Mouse (Mus musculus): ENCODE data around the gene Ice2.

The Ice2 gene

GRCm38 (mm10) chr9:69397760-69398452, at the start of gene Ice2:
Ice2 (plus strand) TSS chr9:69397906.
- peak; percentile 38 for DNase-seq (ENCODE audit: low read depth)

GRCm38 (mm10) chr9:69349537-69349936, 48.2 kb upstream of the Ice2 start:
- no peak for DNase-seq (ENCODE audit: low read depth)

GRCm38 (mm10) chr9:69354228-69354627, 43.5 kb upstream of the Ice2 start:
- no peak for DNase-seq (ENCODE audit: low read depth)

GRCm38 (mm10) chr9:69357834-69358233, 39.9 kb upstream of the Ice2 start:
- no peak for DNase-seq (ENCODE audit: low read depth)

- no peak for DNase-seq (ENCODE audit: low read depth)
These were observed 38.9 kb upstream of the Ice2 start for GRCm38 (mm10) chr9:69358797-69359196.

- DNase-seq (ENCODE audit: low read depth): no peak
These were observed 35.7 kb upstream of the Ice2 start for GRCm38 (mm10) chr9:69361951-69362445.

- DNase-seq (ENCODE audit: low read depth): no peak
These were observed 34.9 kb upstream of the Ice2 start for GRCm38 (mm10) chr9:69362766-69363165.

- DNase-seq (ENCODE audit: low read depth): no peak
These were observed 33.6 kb upstream of the Ice2 start for GRCm38 (mm10) chr9:69364117-69364516.

- DNase-seq (ENCODE audit: low read depth): no peak
These were observed 30.7 kb upstream of the Ice2 start for GRCm38 (mm10) chr9:69367055-69367454.

- DNase-seq (ENCODE audit: low read depth): no peak
These were observed 29.6 kb upstream of the Ice2 start for GRCm38 (mm10) chr9:69368071-69368470.

GRCm38 (mm10) chr9:69371046-69371724, 26.5 kb upstream of the Ice2 start:
- no peak for DNase-seq (ENCODE audit: low read depth)

GRCm38 (mm10) chr9:69372871-69373270, 24.8 kb upstream of the Ice2 start:
- no peak for DNase-seq (ENCODE audit: low read depth)

GRCm38 (mm10) chr9:69376982-69377653, 20.6 kb upstream of the Ice2 start:
- no peak for DNase-seq (ENCODE audit: low read depth)

GRCm38 (mm10) chr9:69377654-69378045, 20.1 kb upstream of the Ice2 start:
- no peak for DNase-seq (ENCODE audit: low read depth)

GRCm38 (mm10) chr9:69380546-69380945, 17.2 kb upstream of the Ice2 start:
- DNase-seq (ENCODE audit: low read depth): no peak

GRCm38 (mm10) chr9:69381741-69382140, 16.0 kb upstream of the Ice2 start:
- DNase-seq (ENCODE audit: low read depth): no peak

GRCm38 (mm10) chr9:69384475-69384874, 13.2 kb upstream of the Ice2 start:
- no peak for DNase-seq (ENCODE audit: low read depth)

GRCm38 (mm10) chr9:69384905-69385304, 12.8 kb upstream of the Ice2 start:
- DNase-seq (ENCODE audit: low read depth): no peak

- DNase-seq (ENCODE audit: low read depth): no peak
These were observed 10.4 kb upstream of the Ice2 start for GRCm38 (mm10) chr9:69387296-69387695.

- DNase-seq (ENCODE audit: low read depth): no peak
These were observed 7.1 kb upstream of the Ice2 start for GRCm38 (mm10) chr9:69390631-69391030.

- no peak for DNase-seq (ENCODE audit: low read depth)
These were observed 3.5 kb upstream of the Ice2 start for GRCm38 (mm10) chr9:69394234-69394633.

GRCm38 (mm10) chr9:69397432-69397759, 310 bp upstream of the Ice2 start:
- DNase-seq (ENCODE audit: low read depth): no peak

- no peak for DNase-seq (ENCODE audit: low read depth)
These were observed 746 bp downstream of the Ice2 start for GRCm38 (mm10) chr9:69398453-69398850.
